Mouse (Mus musculus): ENCODE results near the gene Rbm8a.

Gene Rbm8a

GRCm38 (mm10) chr3:96669727-96670468 is 40.2 kb downstream of the Rbm8a start, which contains the start of gene Ankrd35:
Gene Ankrd35, plus strand, starts transcription at chr3:96670131.
- DNase-seq (ENCODE audit: low read depth, low spot score) = no peak

DNA sequence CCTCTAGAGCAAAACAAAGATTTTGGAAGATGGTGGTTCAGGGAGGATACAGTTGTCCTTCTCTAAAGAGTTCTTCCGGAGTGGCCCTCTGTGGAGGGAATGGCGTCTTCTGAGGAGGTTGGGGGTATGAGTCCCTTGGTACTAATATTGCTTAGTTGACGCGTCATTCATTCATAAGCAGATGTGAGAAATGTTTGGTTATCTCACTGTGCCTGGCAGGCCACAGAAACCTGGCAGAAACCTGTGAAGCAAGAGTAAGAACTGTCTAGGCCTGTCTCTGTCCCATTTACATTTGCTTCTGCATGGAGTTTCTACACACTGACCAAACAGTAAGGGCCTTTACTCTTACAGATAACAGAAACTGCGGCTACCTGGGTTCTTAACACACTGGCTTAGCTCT is 41.8 kb downstream of the Rbm8a start:
- no peak for DNase-seq (ENCODE audit: low read depth, low spot score)

DNA sequence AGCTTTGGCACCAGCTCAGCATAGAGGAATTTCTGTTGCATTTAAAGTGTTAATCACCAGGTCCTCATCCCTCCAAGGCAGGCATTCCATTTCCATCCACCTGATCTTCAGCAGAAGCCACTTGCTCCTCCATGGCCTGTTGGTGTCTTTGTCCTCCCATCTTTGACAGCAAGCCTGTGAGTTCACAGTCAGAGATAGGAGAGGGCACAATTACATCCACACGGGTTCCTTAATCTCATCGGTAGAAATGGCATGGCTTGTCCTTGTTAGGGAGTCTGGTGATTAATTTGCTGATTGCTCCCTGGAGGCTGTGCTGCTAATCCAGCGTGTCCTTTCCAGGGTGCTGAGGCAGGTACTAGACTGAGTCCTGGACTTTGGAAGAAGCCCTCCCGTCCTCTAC is 43.8 kb downstream of the Rbm8a start:
- no peak for DNase-seq (ENCODE audit: low read depth, low spot score)

- peak; percentile 97 for DNase-seq (ENCODE audit: low read depth, low spot score)
Observed at GRCm38 (mm10) chr3:96674442-96674841, 44.7 kb downstream of the Rbm8a start.

GRCm38 (mm10) chr3:96675171-96675570 is 45.4 kb downstream of the Rbm8a start:
- DNase-seq (ENCODE audit: low read depth, low spot score) = peak; percentile 69

DNA sequence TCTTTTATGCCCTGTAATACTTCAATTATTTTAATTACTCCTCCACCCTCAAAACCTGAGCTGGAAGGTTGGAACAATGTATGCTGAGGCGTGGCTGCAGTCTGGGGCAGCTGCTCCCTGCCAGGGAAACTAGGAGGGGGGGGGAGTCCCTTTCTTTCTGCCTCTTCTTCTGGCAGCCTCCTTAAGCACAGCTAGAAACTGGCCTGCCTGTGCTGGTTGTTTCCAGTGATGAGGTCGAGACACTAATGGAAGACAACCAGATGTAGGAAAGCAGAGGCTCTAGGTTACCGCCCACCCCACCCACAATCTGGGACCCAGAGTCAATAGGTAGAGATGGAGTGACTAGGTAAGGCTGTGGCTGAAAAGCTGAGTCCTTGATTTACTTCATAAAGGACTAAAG is 46.0 kb downstream of the Rbm8a start:
- peak; percentile 60 for DNase-seq (ENCODE audit: low read depth, low spot score)

DNA sequence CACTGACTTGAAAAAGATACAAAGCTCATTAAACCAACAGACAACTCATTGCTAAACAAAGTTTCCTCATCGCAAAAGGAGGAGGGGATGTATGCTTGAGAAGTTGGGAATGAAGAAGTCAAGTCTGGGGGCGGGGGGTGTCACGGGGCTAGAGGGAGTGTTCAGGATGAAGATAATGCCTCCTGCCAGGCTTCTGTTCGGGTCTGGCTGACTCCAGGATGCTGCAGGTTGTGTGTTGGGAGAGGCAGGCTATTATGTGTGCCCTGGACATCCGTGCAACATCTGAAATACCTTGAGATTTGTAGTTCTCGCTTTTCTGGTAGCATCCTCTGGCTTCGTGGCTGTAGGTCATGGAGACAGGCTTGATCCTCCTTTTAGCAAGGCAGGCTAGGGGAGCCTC is 48.7 kb downstream of the Rbm8a start:
- DNase-seq (ENCODE audit: low read depth, low spot score) = no peak

DNA sequence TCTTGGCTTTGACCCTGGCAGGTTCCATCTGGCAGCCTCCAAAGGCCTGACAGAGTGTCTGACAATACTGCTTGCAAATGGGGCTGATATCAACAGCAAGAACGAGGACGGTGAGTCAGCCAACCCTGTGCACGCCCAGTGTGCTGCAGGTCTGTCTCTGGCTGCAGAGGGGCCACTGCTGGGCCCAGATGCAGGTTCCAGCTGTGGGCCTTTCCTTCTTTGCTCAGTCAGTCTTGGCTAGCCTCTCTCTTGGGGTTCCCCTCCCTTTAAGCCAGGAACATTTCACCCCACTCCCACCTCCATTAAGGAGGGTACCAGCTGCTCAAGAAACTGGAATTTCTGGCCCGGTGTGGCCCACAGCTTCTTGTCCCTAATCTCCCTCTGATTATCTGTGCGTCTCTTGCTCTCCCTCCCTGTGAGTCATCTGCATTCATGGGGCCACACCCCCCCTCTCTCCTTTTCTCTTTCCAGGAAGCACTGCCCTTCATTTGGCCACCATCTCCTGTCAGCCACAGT is 49.5 kb downstream of the Rbm8a start:
- peak; percentile 86 for DNase-seq (ENCODE audit: low read depth, low spot score)

GRCm38 (mm10) chr3:96680269-96680956 is 50.7 kb downstream of the Rbm8a start:
- DNase-seq (ENCODE audit: low read depth, low spot score) = no peak

All from 3T3-L1 (cell line).